Mouse (Mus musculus): ENCODE measurements around the gene Opcml.

Opcml gene

DNA sequence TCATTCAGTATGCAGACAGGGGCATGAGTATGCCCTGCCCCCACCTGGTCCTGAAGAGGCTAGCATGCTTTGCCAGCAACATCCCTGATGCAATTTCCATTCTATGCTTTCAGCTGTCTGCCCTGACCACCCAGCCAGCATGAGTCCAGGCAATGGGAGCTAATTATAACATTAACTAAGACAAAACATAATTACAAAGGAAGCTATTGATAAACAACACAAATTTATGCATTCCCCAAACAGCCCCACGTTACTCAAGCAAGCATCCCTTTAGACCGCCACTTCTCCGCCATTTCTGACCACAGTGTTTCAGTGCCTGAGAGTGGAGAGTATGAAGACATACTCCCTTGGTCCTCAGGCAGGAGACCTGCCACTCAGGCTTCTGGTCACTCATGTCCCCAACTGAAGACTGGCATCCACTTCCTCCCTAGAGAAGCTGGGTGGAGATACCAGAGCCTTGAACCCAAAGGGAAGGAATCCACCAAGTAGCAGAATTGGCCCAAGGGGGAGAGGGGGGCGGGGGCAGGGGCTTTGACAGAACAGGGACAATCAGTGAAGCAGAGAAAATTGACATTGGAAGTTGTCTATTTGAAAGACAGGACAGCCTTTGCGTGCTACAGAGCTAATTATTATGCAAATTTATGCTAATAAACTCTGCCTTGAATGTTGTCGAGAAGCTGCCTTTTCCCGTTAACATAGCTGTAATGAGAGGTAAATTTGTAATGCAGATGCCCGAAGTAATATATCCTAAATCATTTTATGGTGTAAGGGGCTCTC, 464.7 kb downstream of the Opcml start:
- CTCF ChIA-PET, result no interaction called here

DNA sequence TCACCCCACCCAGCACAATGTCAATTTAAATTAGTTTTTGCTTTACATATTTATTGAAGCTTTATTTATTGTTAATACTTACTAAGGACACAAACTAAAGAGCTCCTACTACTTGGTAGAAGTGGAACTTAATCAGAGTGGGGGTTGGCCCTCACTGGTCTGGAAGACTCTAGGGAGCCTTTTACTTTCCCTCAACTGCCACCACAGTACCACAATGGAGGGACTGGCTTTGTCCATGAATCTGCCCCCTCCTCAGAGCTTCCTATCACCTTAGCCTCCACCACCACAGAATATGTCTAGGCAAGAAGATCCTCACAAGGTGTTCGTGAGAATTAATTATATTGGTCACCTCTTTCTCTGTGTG, 465.3 kb downstream of the Opcml start:
- CTCF ChIA-PET, result no interaction called here

DNA sequence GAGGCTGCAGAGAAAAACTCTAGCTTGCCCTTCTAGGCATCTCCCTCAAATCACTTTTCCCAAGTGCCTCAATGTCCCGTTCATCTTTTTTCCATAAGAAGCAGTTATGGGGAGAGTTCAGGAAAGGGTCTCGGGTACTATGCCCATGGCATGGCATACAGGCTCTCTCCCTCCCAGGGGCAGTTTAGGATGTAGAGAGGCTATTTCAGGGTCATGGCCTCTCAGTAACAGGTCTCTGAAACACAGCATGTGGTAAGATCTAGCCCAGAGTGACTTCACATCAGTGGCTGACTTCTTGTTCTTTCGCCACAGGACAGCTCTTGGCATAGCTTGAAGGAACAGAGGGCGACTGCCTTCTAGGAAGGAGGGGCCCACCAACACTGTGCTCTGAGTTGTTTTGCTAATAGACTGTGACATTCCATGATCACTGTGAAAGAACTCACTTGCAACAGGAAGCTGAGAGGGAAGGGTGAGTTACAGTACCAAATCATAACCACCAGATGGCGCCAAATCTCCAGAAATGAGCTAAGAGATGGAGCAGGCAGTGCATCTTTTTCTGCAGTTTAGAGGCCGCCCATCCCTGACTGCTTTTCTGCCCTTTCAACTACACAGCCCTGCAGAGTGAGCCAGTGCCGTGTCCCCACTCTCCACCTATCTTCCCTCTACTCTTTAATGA, 470.6 kb downstream of the Opcml start:
- CTCF ChIA-PET, result no interaction called here

DNA sequence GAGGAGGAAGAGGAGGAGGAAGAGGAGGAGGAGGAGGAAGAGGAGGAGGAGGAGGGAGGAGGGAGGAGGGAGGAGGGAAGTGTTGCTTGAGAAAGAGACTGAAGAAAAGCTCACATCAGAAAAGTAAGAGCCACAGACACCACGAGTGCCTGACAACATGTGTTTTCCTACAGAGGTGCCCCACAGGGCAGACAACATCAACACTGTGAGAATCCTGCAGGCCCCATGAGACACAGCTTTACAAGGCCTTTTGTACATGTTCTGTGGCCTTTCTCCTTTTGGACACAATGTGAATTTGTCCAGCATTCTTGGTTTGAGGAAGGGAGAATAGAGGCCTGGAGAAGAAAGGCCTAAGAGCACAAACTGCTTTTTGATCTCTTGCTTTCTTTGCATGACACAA, 471.4 kb downstream of the Opcml start:
- CTCF ChIA-PET, result no interaction called here

DNA sequence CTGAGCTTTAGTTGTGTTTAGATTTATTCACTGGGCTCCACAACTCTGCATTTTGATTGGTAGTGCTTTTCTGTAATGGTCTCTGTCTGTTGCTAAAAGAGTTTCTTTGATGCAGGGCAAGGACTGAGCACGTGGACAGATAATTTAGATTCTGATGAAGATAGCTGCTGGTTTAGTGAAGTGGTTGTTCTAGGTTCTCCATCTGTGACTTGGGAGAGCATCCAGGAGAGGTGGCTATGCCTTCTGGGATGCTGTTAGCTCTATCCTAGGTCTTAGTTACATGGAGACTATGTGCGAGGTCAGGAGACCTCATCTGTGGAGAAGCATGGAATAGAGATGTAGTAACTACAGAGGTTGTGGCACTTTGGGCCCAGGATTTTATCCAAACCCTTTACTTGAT, 472.3 kb downstream of the Opcml start:
- CTCF ChIA-PET, result no interaction called here

DNA sequence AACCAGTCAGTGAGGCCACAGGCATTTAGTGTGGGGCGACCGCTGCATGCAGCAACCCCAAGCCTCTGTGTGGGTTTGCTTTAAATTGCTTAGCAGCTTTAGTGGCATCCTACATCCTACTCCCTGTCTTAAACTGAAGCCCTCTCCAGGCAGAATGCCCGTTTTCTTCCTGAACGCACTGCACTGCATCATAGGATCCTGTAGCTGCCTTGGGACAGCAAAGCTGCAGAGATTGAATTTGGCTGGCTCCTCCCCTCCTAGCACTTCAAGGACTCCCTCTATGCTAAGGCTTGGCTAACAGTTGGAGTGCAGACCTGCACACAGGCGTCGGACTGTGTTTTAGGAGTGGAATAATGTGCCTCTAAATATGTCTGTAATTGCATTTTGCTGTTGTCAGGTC, 474.2 kb downstream of the Opcml start:
- CTCF ChIA-PET, result no interaction called here

DNA sequence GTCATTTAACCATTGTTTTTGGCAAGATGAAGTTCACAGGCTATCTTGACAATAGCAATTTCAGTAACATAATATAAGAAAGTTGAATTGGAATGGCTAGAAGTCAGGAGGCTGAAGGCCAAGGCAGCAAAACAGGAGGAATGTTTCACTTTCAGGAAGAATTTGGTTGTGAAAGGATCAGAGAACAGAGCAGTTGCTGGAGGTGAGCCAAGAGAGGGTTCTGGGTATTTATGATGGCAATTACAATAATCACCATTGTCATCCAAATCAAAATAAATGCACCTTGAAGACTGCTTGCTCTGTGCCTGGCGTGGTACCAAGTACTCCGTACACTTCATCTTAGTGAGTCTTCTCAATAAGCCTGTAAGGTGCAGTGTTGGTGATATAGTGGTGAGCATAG, 483.2 kb downstream of the Opcml start:
- CTCF ChIA-PET, result no interaction called here

DNA sequence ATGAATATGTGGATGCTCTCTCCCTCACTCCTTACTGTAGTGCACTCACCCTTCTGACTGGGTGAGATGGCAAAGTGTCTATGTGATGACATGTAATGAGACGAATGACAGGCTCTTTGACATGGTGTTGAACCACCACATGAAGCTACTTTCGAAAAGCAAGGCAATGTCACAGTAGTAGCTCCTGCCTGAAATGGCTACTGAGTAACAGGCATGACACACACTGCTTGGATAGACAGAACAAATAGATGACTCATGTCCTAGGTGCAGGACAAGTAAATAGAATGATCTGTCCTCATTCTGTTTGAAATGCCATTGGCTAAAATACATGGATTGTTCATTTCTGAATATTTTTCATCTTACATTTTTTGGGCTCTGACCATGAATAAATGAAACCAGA, 488.0 kb downstream of the Opcml start:
- CTCF ChIA-PET, result no interaction called here

DNA sequence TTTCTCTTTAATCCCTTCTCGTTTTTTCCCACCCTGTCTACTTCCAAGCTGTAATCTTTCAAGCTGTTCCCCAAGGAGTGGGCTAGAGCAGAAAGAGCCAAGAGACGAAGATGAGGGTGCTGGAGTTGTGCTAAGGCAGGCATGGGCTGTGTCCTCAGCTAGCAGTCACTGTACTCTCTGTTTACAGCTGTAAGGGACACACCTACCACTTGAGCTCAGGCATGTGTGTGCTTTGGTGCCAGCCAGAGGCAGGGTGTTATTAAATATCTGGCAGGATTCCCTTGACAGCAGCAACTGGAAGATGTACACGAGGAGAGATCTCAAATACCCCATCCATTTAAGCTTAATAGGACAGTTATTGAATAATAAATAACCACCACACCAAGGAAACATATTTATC, 490.4 kb downstream of the Opcml start:
- CTCF ChIA-PET, result no interaction called here

DNA sequence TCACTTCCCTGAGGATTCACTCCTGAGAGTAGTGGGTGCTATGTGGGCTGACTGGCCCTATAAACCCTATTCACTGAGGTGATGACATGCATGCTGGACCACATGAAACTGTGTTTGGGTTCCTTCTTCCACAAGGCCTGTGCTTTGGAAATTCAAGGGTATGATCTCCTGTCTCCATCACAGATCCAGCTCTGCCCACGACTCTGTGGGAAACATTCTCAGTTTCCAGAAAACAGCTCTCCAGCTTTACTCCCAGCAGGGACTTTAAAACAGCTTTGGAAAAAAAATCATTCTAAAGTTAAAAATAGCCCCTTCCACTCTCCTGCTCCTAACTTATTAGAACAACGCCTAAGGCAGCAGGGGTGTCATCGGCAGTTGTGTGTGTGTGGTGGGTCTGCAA, 491.0 kb downstream of the Opcml start:
- CTCF ChIA-PET, result no interaction called here

DNA sequence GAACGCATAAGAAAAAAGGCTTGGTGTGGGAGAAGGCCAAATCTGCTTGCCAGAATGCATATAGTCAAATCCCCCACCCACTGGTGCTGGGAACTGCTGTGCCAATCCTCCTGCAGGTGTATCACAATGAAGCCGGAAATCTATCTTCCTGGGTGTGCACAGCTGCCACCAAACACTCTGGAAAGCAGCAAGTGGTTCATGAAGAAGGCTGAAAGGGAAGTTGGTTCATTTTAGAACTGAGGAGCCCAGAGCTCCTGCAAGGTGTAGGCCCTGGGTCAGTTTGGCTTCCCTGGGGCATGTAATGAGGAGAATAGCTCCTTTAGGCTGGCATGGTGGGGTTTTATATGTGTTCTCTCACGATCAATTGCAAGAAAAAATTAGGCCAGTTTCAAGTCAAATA, 494.4 kb downstream of the Opcml start:
- CTCF ChIA-PET, result no interaction called here

DNA sequence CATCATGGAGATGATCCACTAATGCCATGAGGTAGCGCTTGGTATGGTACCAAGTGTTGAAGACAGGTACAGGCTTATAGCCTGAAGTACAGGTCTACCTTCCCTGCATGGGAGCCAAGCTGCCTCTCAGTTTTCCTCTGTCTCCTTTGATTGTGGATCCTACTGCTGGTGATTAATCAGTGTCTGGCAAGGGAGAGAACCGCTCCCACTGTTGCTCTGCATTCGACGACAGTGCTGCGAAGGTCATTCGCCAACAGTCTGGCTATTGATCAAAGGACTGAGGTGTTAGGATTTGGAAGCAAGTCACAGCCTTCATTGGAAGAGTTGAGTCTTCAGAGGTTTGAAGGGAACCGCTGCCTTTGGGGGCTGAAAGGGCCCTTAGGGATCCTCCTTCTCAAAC, 495.8 kb downstream of the Opcml start:
- CTCF ChIA-PET, result no interaction called here

DNA sequence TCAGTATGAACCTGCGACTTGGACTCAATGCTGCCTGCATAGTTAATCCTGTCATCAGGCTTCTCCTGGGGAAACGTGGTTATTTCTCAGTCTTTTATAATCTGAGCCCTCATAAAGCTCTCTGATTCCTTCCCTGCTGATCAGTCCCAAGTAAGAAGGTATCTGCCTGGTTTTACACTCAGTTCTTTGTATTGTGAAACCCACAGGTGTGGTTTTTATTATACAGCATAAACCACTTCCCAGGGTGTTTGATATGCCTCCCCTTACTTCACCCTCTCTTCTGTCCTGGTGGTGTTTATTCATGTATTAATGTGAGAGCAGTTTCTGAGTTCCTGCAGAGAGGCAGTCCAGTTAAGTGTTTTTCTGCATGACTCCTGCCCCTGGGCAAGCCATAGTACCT, 496.9 kb downstream of the Opcml start:
- CTCF ChIA-PET, result no interaction called here

DNA sequence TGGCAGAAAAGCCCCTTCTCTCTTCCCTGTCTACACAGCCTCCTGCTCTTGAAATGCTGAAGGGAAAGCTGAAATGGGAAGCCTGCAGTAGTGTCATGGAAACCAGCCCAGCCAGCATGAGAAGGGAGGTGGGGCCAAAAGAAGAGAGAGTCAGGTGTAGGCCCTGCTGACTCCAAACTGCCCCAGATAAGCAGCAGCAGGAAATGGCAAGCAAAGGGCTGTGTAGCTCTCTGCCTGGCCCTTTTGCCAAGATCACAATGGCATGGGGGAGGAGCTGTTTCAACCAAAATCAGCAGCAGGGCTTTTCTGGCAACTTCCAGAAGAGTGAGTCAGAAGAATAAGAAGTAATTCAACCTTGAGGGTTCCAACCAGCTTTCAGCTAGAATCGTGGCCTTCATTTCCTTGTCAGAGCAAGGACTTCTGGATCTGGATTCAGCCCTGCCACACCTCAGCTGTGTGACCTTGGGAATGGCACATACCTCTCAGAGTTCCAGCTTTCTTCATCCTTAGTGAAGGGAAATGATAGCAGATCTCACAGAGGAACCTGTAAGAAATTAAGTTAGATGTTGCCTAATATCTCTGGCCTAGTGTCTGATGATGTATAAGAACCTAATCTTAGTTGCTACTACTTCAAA, 499.2 kb downstream of the Opcml start:
- CTCF ChIA-PET, result no interaction called here

DNA sequence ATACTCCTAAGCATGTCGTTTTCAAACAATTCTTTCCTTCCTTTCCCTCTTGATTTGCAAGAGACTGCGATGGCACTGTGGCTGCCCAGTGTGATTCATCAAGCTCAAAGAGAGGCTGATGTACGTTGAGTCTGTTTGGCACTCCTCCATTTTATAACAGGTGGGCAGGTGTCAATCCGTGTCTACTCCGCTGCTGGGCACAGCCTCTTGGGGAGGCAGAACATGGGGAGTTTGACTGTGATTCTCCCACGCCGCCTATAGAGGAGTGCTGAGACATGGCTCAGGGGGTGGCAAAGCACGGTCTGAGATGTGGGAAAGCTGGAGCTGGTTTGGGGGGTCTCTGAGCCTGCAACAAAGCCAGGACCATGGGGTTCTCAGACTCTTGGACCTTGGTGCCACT, 513.1 kb downstream of the Opcml start:
- CTCF ChIA-PET, result no interaction called here

DNA sequence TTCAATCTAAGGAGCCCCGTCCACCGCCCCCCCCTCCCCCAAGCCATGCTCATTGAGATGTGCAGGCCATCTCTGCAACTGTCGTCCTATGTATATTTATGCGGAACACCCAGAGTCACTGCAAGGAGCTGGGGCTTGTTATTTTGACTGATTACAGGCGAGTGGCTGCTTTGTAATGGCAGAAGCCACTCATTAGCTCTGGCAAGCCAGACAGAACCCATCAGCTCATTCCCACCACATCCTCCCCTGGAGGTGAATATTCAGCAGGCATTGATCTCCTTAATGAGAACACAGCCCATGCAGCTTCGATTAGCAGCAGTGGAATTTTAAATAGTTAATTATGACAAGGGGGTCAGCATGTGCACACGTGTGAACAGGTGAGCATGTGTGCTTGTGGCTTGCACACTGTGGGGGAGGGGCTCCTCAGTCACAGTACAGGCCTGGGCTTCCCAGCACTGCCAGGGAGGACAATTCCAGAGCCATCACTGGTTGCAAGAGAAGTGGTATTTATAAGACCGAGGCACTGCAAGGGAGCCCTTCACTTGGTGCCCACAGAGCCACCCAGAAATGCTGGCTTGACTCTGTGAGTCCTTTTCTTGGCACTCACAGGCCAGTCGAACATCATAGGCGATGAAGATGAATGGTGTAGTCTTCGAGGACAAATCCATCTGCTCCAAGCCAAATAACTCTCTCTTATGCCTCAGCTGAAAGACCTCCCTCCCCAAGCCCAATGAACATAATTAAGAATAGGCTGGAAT, 516.0 kb downstream of the Opcml start:
- CTCF ChIA-PET, result no interaction called here

DNA sequence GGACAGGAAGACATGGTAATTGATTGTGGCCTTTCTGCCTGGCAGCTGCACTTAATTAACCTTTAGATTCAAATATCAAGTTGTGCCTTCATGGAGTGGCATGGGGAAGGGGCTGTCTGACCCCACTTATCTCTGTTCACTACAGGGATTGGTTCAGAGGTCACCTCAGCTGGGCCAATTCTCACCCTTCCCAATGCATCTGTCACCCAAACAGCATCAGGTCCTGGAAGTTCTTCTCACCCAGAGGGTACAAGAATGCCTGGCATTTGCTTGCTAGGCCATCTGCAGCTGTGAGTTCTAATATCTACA, 516.5 kb downstream of the Opcml start:
- CTCF ChIA-PET, result no interaction called here

DNA sequence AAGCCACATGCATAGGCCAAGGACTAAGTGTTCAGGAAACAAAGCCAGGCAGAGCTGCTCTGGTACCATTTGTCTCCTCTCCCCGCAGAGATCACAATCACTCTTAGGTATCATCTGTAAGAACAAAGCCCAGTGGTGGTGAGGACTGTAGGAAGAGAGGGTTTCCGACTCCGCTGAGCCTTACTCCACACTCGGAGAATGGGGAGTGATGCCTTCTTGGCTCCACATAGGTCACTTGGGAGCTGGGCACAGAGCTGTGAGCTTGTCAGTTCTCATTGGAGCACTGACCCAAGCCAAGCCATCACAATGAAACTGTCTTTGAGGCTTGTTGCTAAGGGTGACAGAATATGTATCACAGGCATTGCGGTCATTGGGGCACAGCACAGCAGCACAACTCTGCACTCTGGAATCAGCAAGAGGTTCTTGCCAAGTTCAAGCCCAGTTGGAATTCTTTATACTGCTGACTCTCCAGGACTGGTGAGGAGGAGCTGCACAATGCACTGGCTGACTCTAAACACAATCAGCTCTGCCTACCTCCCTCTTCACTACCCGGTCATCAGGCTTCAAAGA, 517.0 kb downstream of the Opcml start:
- CTCF ChIA-PET, result no interaction called here

DNA sequence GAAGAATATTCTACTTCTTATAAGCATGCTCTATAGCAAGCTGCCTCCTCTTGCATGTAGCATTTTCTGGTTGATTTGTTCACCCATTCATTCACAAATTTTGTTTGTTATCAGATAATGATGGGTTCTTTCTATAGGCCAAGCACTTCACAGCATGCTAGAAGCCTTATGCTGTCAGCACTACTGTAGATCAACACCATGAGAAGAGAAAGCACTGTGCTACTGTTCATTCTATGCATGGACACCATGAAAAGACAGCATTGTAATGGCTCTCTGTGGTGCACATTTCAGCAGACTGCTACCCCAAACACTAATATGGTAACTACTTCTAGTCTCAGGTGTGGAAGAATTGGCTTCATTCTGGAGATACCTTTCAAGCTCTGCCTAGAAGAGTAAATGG, 527.3 kb downstream of the Opcml start:
- CTCF ChIA-PET, result no interaction called here

DNA sequence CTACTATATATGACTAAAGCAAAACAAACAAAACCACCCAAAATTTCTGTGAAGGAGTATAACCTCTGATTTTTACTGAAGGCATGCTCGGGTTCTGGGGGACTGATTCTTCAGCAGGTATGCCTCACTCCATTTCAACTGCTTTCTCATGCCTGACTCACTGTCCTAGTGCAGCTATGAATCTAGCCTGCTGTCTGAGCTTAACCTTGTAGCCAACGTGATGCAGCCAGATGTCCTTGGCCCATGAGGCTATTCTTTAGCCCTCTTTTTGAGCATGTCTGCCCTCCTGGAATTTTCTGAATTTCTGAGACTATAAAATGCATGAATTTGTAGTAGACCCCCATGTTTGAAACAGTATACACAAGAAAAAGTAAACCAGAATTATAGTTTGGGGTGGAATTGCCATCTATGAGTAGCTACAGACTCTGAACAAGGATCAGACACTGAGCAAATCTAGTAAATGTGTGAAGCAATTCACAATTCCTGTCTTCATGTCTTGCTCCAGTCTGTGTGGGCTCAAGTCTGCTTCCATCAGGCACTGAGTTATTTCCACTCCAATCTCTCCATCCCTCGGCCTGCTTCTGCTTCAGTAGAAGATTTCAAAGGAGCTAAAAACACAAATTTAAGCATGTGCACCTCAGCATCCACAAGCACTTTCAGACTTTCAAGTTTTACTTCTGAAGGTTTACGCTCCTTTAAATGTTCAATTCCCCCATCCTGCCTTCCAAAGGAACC, 528.6 kb downstream of the Opcml start:
- CTCF ChIA-PET, result no interaction called here

DNA sequence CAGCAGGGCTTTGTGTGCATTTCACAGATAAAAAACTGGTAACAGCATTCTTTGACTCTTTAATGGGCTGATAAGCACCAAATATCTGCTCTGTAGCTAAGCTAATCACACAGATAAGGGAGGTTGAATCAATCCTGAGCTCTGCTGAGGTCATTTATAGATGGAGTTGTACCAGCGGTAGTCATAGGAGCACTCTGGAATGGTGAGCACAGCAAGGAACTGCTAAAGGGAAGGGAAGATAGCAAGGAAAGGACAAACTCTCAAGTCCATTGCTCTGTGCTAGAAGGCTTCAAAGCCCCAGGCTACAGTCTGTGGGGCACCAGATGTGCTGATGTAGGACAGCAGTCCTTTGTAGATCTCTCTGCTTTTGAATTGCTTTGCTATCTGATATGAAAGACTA, 529.2 kb downstream of the Opcml start:
- CTCF ChIA-PET, result no interaction called here

DNA sequence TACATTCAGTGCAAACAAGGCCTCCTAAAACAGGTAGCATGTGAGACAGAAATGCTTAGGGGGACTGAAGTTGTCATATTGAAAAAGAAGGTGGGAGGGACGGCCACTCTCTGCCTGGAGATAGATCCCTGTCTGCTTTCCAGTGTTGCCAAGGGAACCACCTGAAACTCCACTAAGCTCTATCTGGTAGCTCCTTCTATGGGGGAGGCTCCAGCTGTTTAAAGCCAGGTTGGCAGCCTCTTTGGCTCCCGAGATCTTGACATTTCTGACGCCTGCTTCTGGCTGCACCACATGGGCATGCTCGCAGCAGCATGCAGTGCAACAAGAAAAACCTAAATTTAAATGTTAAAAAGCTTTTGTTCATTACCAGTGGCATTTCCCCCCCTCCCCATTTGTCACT, 537.4 kb downstream of the Opcml start:
- CTCF ChIA-PET, result no interaction called here
